Mouse (Mus musculus): ENCODE results near the gene Plcl1.

GRCm38 (mm10) chr1:55411079-55411478, 5.4 kb downstream of the Plcl1 start:
- no peak for TF ChIP-seq CTCF (IDR thresholded peaks at IDR 0.05; ENCODE audit: low read depth)
- no peak for TF ChIP-seq EP300 (IDR thresholded peaks at IDR 0.05; ENCODE audit: low read depth)

Measured in liver, postnatal 0 days (tissue).